Mouse (Mus musculus): ENCODE results near the gene Fkbp2. TPM values are rescaled to one million over a fixed set of nuclear protein-coding genes. Genes with fewer than 3 reads are reported as not detected.

The Fkbp2 gene
- total and polyA plus RNA-seq, 3 experiments, result 17.6 to 87.0 (median 44.6) TPM

DNA sequence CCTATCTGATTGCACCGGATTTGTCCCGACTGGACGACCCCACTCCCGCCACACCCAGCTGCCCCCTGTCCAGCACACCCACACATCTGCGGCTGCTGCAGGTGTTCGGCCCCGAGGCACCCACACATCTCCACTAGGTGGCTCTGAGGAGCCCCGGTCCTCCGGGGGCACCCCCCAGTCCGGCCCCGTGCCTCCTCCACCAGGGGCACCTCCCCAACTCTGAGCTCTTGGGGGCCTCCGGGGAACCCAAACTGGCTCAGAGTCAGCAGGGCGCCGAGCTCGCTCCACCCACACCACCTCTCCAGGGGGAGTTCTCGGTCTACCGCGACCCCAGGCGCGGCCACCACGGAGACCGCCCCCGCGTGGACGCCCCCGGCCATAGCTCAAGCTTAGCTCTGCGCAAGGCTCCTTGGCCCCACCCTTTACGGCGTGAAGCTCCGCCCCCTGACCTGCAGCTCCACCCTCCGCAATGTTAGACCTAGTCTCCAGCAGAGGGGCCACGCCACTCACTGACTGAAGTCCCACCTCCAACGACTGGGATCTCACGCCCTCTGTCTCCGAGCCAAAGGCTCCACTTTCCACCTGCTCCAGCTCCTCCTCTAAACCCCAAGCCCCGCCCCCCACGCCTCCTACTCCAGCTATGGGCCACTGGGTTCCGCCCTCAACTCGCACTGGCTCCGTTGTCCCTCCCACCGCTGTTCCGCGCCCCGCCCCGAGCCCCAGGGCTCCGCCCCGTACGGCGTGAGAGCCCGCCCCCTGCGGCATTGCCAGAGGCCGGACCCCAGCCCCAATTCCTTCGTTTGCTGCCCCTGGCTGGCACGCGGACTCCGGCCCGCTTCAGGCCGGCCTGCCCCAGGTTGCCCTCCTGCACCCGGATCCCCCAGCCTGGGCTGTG, 568 bp downstream of the Fkbp2 start:
- in situ Hi-C loops (cut with MboI; ENCODE audit: low pct_ligation_motif_present, low pct_unique_long_range_greater_than_20kb, low sequenced_read_pairs), result no loop called here
- dilution Hi-C loops (cut with MboI; ENCODE audit: extremely low pct_ligation_motif_present, extremely low pct_unique_long_range_greater_than_20kb, low sequenced_read_pairs), result no loop called here
- Histone ChIP-seq H3K4me2 (ENCODE audit: insufficient read depth, low read depth, poor library complexity, severe bottlenecking) (peak overlapping the region; percentile 69), H3K4me1 (ENCODE audit: control insufficient read depth in 1 of 2, insufficient read depth in 2 of 2) (peaks cover 15 to 44% of the 10 kb centered on the region in 2 experiments), H3K27ac (ENCODE audit: insufficient read depth, low read depth) (peak overlapping the region; percentile 62; the same call in 1 of the 2 replicates), H3K27me3 (replicated peaks) (no peaks in the 10 kb centered on the region), H3K36me3 (replicated peaks in 1 of 2; ENCODE audit: control insufficient read depth in 1 of 2, insufficient read depth in 1 of 2, low read length in 1 of 2) (peaks cover 21 to 51% of the 10 kb centered on the region in 2 experiments), H3K9me3 (replicated peaks; ENCODE audit: low read length) (no peaks in the 10 kb centered on the region), H3K79me2 (replicated peaks; ENCODE audit: control insufficient read depth, extremely low read depth, insufficient read depth, poor library complexity, severe bottlenecking) (peaks cover 29% of the 10 kb centered on the region), H3K9ac (ENCODE audit: insufficient read depth, low read depth) (peak overlapping the region; percentile 70), H3K4me3 (replicated peaks in 1 of 3; ENCODE audit: low read depth in 2 of 3, low read length in 2 of 3, poor library complexity in 1 of 3) (peak overlapping the region; percentile 73 to 83 (median 79))
- peak; percentile 99 for DNase-seq (ENCODE audit: extremely low read depth)
- TF ChIP-seq KAT2A (IDR thresholded peaks at IDR 0.05; ENCODE audit: insufficient replicate concordance, low read length), result no peak
- peak; percentile 71 for TF ChIP-seq TCF12 (IDR thresholded peaks at IDR 0.05; ENCODE audit: low read depth, low read length)
- peak; percentile 28; the same call in 1 of the 2 replicates for TF ChIP-seq MXI1 (IDR thresholded peaks at IDR 0.05; ENCODE audit: low read depth, low read length)
- peak; percentile 59 for TF ChIP-seq NRF1 (IDR thresholded peaks at IDR 0.05; ENCODE audit: low read depth, low read length)
- TF ChIP-seq CTCF (conservative IDR thresholded peaks at IDR 0.05 in 1 of 2, IDR thresholded peaks at IDR 0.05 in 1 of 2; ENCODE audit: low read depth in 2 of 2, low read length in 2 of 2), result peak in 1 of 2 experiments; percentile 82; a peak in 2 of 4 replicates
- peak; percentile 8; the same call in 1 of the 2 replicates for TF ChIP-seq MAZ (IDR thresholded peaks at IDR 0.05; ENCODE audit: low read depth, low read length)
- peak; percentile 43 for TF ChIP-seq SMC3 (IDR thresholded peaks at IDR 0.05; ENCODE audit: low read depth, low read length)
- TF ChIP-seq ETS1 (conservative IDR thresholded peaks at IDR 0.05; ENCODE audit: low read depth, low read length), result no peak
- TF ChIP-seq BHLHE40 (IDR thresholded peaks at IDR 0.05; ENCODE audit: low read depth, low read length), result 0 out of 2 replicates have a peak, but pooled peaks have one; percentile 14

- Histone ChIP-seq H3K9ac (ENCODE audit: insufficient read depth, low read depth) (peak overlapping the region; percentile 50; the same call in 1 of the 2 replicates), H3K9me3 (replicated peaks; ENCODE audit: low read length) (no peaks in the 10 kb centered on the region), H3K4me3 (replicated peaks in 1 of 3; ENCODE audit: low read depth in 2 of 3, low read length in 2 of 3, poor library complexity in 1 of 3) (peak overlapping the region; percentile 66 to 83 (median 68)), H3K27ac (ENCODE audit: insufficient read depth, low read depth) (peak overlapping the region; percentile 32; the same call in 1 of the 2 replicates), H3K27me3 (replicated peaks) (no peaks in the 10 kb centered on the region), H3K79me2 (replicated peaks; ENCODE audit: control insufficient read depth, extremely low read depth, insufficient read depth, poor library complexity, severe bottlenecking) (peaks cover 29% of the 10 kb centered on the region), H3K4me1 (ENCODE audit: control insufficient read depth in 1 of 2, insufficient read depth in 2 of 2) (peaks cover 15 to 45% of the 10 kb centered on the region in 2 experiments), H3K36me3 (replicated peaks in 1 of 2; ENCODE audit: control insufficient read depth in 1 of 2, insufficient read depth in 1 of 2, low read length in 1 of 2) (peaks cover 21 to 47% of the 10 kb centered on the region in 2 experiments), H3K4me2 (ENCODE audit: insufficient read depth, low read depth, poor library complexity, severe bottlenecking) (peak overlapping the region; percentile 69)
- dilution Hi-C loops (cut with MboI; ENCODE audit: extremely low pct_ligation_motif_present, extremely low pct_unique_long_range_greater_than_20kb, low sequenced_read_pairs), result no loop called here
- in situ Hi-C loops (cut with MboI; ENCODE audit: low pct_ligation_motif_present, low pct_unique_long_range_greater_than_20kb, low sequenced_read_pairs), result no loop called here
- peak; percentile 70 for DNase-seq (ENCODE audit: extremely low read depth)
- TF ChIP-seq GABPA (IDR thresholded peaks at IDR 0.05; ENCODE audit: insufficient replicate concordance, low read depth, low read length), result no peak
- no peak for TF ChIP-seq PAX5 (IDR thresholded peaks at IDR 0.05; ENCODE audit: low read length)
- TF ChIP-seq MXI1 (IDR thresholded peaks at IDR 0.05; ENCODE audit: low read depth, low read length), result no peak
- no peak for TF ChIP-seq HCFC1 (IDR thresholded peaks at IDR 0.05; ENCODE audit: low read depth, low read length)
- 0 out of 2 replicates have a peak, but pooled peaks have one; percentile 19 for TF ChIP-seq MYC (IDR thresholded peaks at IDR 0.05; ENCODE audit: low read depth, low read length)
- TF ChIP-seq SMC3 (IDR thresholded peaks at IDR 0.05; ENCODE audit: low read depth, low read length), result no peak
- TF ChIP-seq CHD2 (IDR thresholded peaks at IDR 0.05; ENCODE audit: low read length), result peak; percentile 66
- no peak for TF ChIP-seq IRF4 (IDR thresholded peaks at IDR 0.05; ENCODE audit: low read depth, low read length)
- TF ChIP-seq BHLHE40 (IDR thresholded peaks at IDR 0.05; ENCODE audit: low read depth, low read length), result 0 out of 2 replicates have a peak, but pooled peaks have one; percentile 2
- TF ChIP-seq MAZ (IDR thresholded peaks at IDR 0.05; ENCODE audit: low read depth, low read length), result 0 out of 2 replicates have a peak, but pooled peaks have one; percentile 11
- no peak for TF ChIP-seq KAT2A (IDR thresholded peaks at IDR 0.05; ENCODE audit: insufficient replicate concordance, low read length)
- 0 out of 2 replicates have a peak, but pooled peaks have one; percentile 23 for TF ChIP-seq UBTF (IDR thresholded peaks at IDR 0.05; ENCODE audit: low read depth, low read length)
These were observed 1.3 kb downstream of the Fkbp2 start for GRCm38 (mm10) chr19:6979001-6979479.

Data from CH12.LX (cell line).